Mouse (Mus musculus) frontal cortex, postnatal 10 days (tissue): ENCODE measurements around the gene Serpinb6a.
A peak's percentile ranks its signal among the peaks of the same experiment; 100 is the strongest.
"Not testable (repeated sequence)": the region's sequence is repeated elsewhere in the genome, so short reads cannot be mapped to it uniquely, and the experiment has no call there.

Source experiments
- DNase-seq, 2 experiments: peaks; one replicate each; pipeline ENCODE4 v3.0.0; 2022; ENCODE audit warnings: low spot score in 2 of 2, mixed read lengths in 1 of 2

Gene Serpinb6a

GRCm38 (mm10) chr13:33989625-33990024, 13.0 kb downstream of the Serpinb6a start:
- DNase-seq, result no peak

GRCm38 (mm10) chr13:33966574-33966973, 36.0 kb downstream of the Serpinb6a start:
- DNase-seq, result no peak

DNA sequence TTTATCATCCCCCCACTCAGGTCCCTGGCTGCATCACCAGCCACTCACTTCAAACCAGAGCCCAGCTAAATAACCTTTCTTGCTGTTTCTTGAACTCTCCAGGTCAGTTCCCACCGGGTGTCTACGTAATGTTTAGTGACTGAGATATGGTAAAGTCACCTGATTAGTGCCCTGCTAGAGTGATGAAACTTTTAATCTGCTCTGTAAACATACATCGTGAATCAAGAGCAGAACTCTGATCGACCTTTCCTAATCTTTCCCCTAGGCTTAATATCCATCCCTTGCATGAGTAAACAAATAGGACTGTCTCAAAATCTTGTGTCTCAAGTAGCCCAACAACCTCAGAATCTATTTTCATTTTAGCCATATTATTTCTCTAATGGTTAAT, 36.6 kb downstream of the Serpinb6a start:
- no peak for DNase-seq

GRCm38 (mm10) chr13:33965056-33966024, 37.3 kb downstream of the Serpinb6a start:
- no peak for DNase-seq

- peak; percentile 40 to 42 for DNase-seq
Measured at GRCm38 (mm10) chr13:33964206-33965046, 38.2 kb downstream of the Serpinb6a start, which contains the start of gene Nqo2. Gene Nqo2 (plus strand): TSS chr13:33964687.

GRCm38 (mm10) chr13:33959771-33960170, 42.8 kb downstream of the Serpinb6a start:
- no peak for DNase-seq

DNA sequence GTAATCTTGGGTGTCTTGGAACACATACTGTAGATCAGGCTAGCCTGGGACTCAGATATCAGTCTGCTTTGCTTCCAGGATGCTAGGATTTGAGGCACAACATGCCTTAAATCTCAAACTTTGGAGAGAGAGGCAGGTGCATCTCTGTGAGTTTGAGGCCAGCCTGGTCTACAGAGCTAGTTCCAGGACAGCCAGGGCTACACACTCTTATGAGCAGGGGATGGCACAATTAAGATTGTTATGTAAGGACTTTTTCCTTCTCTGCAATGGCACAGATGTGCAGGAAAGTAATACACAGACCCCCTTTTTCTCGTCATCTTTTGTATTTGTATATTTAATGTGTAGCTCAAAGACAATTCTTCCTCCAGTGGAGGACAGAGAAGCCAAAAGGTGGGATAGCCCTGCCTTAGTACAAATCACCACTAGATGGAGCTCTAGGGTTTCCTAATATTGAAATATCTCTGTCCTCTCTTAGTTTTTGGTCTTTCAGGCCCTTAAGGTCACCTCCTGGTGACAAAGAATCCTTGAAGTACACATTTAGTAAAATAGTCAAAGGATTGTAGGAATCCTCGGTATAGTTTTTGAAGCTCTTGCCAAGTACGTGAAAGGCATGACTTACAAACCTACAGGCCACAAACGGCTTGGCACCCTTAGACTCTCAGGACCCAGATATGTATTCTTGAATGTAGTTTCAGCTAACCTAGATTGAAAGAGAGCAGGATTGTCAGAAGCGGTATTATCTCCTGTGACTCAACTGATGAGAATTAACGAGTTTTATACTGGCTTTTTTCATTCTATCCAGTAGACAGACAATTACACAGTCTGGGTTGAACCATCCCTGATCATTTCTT, 45.8 kb downstream of the Serpinb6a start:
- DNase-seq, result no peak

- DNase-seq, result no peak
Measured at GRCm38 (mm10) chr13:33952947-33953346, 49.6 kb downstream of the Serpinb6a start.

GRCm38 (mm10) chr13:33952075-33952449, 50.5 kb downstream of the Serpinb6a start:
- no peak for DNase-seq

GRCm38 (mm10) chr13:33951308-33952074, 51.1 kb downstream of the Serpinb6a start:
- DNase-seq, result no peak

DNA sequence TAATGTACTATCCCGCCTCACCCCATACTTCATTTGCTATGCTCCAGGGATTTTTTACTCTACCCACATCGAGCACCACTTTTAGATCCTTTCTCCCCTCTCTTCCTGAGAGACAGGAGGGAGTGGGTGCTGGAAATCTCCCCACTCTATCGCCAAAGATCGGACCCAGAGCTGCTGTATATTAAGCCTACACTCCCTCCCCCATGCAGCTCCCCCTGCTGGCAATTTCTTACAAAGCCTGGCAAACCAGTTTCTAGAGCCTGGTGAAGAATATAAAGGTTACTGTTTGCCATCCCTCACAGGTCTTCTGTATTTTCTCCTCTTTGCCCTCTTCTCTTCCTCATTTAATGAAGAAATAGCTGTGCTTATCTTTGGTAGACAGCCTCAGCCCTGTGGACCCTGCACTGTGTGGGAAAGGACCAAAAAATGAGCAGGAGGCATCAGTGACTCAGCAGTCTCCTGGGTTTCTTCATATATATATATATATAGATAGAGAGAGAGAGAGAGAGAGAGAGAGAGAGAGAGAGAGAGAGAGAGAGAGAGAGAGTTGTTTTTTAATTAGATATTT, 60.3 kb downstream of the Serpinb6a start:
- no peak for DNase-seq

- no peak for DNase-seq
Measured at GRCm38 (mm10) chr13:33941288-33941808, 61.2 kb downstream of the Serpinb6a start.

DNA sequence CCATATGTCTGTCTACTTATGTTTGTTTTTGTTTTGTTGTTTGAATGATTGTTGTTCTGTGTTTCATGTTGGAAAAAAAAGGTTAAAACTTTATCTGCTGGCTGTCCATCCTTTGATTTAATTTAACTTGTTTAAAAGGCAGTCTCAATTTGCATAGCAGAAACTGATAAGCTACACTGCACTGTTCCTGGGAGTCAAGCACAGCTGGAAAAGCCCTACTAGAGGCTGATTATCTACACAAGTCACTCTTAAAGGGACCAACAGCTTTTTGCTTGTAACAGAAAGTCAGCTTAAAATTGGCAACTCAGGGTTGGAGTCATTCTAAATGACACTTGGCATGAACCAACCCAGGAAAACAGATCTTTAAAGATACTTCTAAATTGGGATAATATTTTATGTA, 65.0 kb downstream of the Serpinb6a start:
- DNase-seq, result not testable (repeated sequence)

DNA sequence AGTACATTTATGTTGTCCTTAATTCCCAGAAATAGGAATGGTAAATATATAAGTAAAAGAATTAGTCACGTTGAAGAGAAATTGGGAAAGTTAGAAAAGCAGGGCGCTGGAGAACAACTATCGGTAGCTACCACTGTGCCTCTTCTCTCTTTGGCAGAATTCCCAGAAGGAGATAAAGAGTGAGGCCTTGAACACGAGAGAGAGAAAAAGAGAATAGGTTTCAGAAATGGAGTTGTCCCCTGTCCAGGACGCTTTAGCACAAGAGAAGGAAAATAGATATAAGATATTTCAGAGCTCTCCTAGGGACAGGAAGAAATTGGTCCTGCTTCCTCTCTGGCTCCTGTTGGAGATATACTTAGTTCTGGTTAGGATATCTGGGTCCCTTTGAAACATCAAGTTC, 65.4 kb downstream of the Serpinb6a start:
- DNase-seq, result no peak

DNA sequence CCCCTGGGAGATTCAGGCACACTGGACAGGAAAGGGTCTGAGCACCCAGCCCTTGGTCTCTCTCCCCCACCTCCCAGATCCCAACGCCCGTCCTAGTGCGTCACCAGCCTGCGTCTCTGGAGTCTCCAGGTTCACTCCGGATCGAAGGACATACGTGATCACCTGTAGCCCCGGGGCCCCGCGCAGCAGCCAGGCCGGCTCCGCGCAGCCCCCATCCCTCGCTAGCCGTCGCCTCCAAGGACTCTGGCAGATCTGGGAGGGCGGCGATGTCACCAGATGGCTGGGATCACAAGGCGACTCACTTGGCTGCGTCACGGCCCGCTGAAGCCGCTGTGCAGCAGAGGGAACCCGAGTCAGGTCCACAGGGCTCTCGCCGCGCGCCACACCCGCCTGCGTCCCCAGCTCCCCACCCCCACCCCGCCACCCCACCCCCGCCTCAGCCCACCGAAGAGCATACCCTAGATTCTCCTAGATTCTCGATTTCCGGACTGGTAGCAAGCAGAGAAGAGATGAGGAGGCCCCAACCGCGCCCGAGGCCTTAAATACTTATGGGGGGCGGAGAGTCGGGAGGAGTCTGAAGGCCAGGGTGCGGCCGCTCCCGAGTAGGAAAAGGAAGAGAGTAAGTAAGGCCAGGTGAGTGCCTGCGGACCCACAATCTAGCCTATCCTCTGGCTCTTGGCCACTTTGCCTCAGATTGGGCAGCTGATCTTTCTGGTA, 67.0 kb downstream of the Serpinb6a start:
- DNase-seq, result peak; percentile 25 to 44

GRCm38 (mm10) chr13:33934743-33935142, 67.9 kb downstream of the Serpinb6a start:
- DNase-seq, result no peak

GRCm38 (mm10) chr13:33930912-33931311, 71.7 kb downstream of the Serpinb6a start:
- no peak for DNase-seq

- DNase-seq, result no peak
Measured at GRCm38 (mm10) chr13:33930281-33930680, 72.3 kb downstream of the Serpinb6a start.

GRCm38 (mm10) chr13:33921699-33922098, 80.9 kb downstream of the Serpinb6a start:
- DNase-seq, result no peak
